Mouse (Mus musculus): ENCODE measurements around the gene Ppbp.
"Not testable (repeated sequence)": the region's sequence is repeated elsewhere in the genome, so short reads cannot be mapped to it uniquely, and the experiment has no call there.

Gene Ppbp

GRCm38 (mm10) chr5:90788114-90788513 is 19.8 kb downstream of the Ppbp start:
- peak; percentile 76 for DNase-seq (ENCODE audit: low read depth)

DNA sequence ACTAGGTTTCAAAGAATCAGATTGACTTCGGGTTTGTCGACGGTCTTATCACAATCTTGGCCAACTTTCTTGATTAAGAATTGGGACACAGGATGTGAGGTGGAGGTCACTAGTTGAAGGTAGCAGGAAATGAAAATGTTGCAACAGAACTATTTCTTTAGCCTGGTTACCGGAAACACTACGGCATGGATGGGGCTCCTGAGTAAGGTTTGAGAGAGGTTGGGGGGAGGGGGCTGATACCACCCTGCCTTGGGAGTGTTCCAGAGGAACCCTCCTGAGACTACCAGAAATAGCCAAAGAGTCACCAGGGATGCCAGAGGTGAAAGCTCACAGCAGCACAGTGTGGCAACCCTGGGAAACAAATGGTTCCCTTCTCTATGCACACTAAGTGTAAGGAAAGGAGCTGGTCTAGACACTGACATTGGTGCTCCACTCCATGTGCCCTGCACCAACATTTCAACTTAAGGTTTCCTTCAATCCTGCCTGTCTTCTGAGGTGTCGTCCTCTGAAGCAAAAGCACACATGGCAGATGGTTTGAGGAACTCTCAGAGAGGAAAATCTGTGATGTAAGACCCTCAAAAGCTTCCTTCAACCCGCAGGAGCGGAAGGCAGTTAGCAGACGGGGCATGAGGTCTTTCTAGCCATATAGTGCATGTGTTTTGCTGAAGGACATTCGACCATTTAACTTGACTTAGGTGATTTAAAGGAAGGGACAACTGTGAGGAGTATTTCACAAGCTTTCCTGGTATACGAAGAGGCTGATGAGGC is 21.2 kb downstream of the Ppbp start:
- DNase-seq (ENCODE audit: low read depth) = peak; percentile 85

DNA sequence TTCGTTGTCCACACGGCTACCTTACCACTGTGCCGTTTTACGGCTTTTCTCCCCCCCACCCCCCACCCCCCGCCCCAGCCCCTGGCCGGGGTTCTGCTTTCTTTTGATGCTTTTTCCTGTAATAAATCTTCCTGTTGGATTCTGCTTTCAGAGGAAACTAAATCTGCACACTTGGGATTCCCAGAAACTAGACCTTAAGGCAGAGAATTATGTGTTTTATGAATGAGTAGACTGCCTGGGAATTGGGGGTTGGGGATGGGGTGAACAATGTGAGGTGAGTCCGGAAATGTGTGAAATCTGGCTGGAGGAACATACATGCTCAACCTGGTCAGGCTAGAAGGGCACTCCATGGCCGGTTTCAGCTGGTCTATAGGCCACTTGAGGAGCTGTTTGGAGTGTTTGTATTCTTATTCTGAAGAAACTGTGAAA is 21.8 kb downstream of the Ppbp start:
- no peak for DNase-seq (ENCODE audit: low read depth)

GRCm38 (mm10) chr5:90794195-90794625 is 25.9 kb downstream of the Ppbp start, which contains the start of gene Cxcl15:
TSS of gene Cxcl15 (plus strand) at chr5:90794534.
- DNase-seq (ENCODE audit: low read depth) = no peak

GRCm38 (mm10) chr5:90795392-90795791 is 27.1 kb downstream of the Ppbp start:
- DNase-seq (ENCODE audit: low read depth) = not testable (repeated sequence)

GRCm38 (mm10) chr5:90804574-90804973 is 36.3 kb downstream of the Ppbp start:
- peak; percentile 83 for DNase-seq (ENCODE audit: low read depth)

DNA sequence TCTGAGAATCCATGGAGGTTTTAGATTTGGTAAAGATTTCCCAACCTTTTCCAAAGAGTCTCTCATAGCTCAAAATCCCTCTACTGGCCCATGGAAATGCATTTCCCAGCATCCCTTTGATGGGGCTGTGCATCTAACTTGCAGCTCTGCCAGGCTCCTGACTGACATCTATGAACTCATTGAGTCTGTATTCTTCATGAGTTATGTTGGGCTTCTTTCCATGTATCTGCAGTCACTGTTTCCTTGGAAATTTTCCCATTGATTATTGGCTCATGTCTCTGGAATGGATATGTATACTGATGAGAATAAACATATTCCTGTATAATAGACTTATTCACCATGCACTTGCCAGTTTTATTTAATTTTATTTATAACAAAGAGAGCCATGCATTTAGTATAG is 37.7 kb downstream of the Ppbp start:
- DNase-seq (ENCODE audit: low read depth) = no peak

GRCm38 (mm10) chr5:90807176-90807950 is 39.0 kb downstream of the Ppbp start:
- no peak for DNase-seq (ENCODE audit: low read depth)
